Mouse (Mus musculus) v-Abl transformed pro-B cells (cell line): ENCODE measurements around the gene Ccdc188.

Experiments used
- in situ Hi-C, 2 experiments: fragments of 400-800 bp; cut with MboI; formaldehyde crosslinking; loops; one replicate each; pipeline ENCODE4 v1.15.1; 2025; ENCODE audit not compliant: unreplicated experiment in 2 of 2

Gene Ccdc188

GRCm38 (mm10) chr16:18268182-18268581, 50.5 kb downstream of the Ccdc188 start:
- in situ Hi-C loops: loop anchor here in 1 of 2 experiments (5.0 to 10.0 kb wide), 3 partner anchors 56 to 153 kb away; no protein-coding TSS in a partner anchor
